Mouse (Mus musculus) mouse embryonic stem cell (cell line): Measurements from ENCODE around the gene Tmem59.

ENCODE experiments used
- in situ Hi-C, 2 experiments: fragments of 300-500 bp; cut with MboI; formaldehyde crosslinking; loops; 1 replicate in 1 of 2; 3 replicates in 1 of 2; pipeline ENCODE4 v1.14.3; 2019 to 2020; ENCODE audit warnings: low sequenced_read_pairs in 2 of 2, low pct_unique_long_range_greater_than_20kb in 1 of 2, mixed read lengths in 1 of 2; ENCODE audit not compliant: unreplicated experiment in 1 of 2

Gene Tmem59

GRCm38 (mm10) chr4:107177506-107177905 lies 693 bp upstream of the Tmem59 start:
- in situ Hi-C loops, result no loop called here

GRCm38 (mm10) chr4:107178830-107179490 lies 761 bp downstream of the Tmem59 start, which contains the start of gene Tceanc2:
Gene Tceanc2 (minus strand): TSS chr4:107179116.
- in situ Hi-C loops, result no loop called here

DNA sequence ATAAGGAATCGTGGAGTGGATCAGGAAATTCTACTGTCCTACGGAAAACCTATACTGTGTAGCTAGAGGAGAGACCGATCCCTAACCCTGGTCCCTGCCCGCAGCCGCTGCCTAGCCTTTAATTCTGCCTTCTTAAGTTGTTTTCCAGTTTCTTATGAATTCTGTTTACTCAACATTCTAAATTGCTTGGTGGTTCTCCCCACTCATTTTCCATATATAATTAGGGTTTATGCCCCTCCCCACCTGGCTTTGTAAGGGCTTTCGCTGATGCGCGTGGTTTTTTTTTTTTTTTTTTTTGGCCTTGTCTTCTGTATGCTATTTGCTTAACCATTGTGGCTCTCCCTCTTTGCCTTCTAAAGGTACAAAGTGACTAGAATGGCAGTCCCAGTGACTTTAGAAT lies 1.4 kb downstream of the Tmem59 start:
- in situ Hi-C loops, result no loop called here

GRCm38 (mm10) chr4:107180746-107181145 lies 2.5 kb downstream of the Tmem59 start:
- in situ Hi-C loops, result no loop called here

- in situ Hi-C loops, result no loop called here
Measured at GRCm38 (mm10) chr4:107181866-107182265, 3.7 kb downstream of the Tmem59 start.

DNA sequence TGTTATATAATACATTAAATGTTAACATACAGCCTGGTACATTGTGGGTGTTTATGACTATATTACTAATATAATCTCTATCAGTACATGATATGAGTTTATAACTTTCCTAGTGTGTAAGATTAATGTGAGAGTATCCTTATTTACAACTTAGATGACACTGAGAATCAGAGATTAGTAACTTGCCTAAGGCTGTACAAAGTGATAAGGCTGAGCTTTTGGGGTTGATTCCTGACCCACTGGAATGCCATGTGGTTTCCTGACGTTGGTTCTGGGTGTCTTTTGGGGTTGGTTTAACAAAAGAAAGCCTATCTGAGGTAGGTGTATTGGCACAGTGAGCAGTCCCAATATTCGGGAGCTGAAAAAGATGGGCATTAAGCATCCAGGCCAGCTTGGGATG lies 4.6 kb downstream of the Tmem59 start:
- in situ Hi-C loops, result no loop called here

DNA sequence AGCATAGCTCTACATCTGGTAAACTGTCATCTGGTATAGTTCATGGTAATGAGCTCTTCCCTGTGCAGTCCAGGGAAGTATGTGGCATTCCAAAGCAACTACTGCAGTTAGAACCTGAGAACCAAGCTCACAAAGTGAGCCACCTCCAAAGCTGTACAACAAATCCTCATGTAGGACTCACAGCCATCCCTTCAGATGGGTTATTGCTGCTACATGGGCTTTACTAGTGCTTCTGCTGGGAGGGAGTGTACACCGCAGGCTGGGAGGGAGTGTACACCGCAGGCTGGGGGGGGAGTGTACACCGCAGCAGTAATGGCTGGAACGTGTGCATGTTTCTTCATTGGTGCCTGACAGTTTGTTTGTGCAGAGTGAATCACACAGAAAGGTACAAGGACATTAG lies 5.0 kb downstream of the Tmem59 start:
- in situ Hi-C loops, result no loop called here

DNA sequence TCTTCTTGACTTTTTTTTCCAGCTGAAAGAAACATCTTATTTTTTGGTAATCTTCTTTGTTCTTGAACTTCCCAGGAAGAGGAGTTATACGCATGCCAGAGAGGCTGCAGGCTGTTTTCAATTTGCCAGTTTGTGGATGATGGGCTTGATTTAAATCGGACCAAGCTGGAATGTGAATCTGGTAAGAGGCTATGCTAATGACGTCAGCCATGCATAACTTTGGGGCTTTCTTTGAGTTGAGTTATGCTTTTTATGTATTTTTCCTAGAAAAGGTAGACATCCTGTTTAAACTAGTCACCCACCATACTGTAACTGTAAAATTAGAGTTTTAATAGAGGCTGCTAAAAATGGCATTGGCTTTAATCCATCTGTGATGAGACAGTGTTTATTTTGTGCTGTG lies 7.5 kb downstream of the Tmem59 start:
- in situ Hi-C loops, result no loop called here

- in situ Hi-C loops, result no loop called here
Measured at GRCm38 (mm10) chr4:107193841-107194240, 15.6 kb downstream of the Tmem59 start.

GRCm38 (mm10) chr4:107196454-107196853 lies 18.3 kb downstream of the Tmem59 start:
- in situ Hi-C loops, result no loop called here

GRCm38 (mm10) chr4:107198072-107198471 lies 19.9 kb downstream of the Tmem59 start:
- in situ Hi-C loops, result no loop called here

GRCm38 (mm10) chr4:107201779-107202178 lies 23.6 kb downstream of the Tmem59 start:
- in situ Hi-C loops, result no loop called here

GRCm38 (mm10) chr4:107203001-107203400 lies 24.8 kb downstream of the Tmem59 start:
- in situ Hi-C loops, result no loop called here

DNA sequence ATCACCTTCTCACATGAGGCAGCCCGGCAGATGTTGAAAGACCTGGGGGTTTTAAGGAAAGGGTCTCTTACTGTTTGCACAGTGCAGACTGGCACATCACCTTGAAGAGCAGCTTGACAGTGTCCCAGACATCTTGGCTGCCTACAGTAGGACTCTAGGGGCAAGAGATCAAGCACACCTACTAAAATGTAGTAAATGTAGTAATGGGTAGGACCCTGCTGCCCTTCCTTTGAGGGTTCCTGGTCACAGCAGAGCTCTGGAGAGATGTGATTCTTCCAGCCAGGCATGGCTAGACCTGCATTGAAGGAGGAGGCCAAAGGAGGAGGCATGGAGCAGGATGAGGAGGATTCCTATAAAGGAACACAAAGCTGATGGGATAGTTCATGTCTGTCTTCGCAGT lies 28.8 kb downstream of the Tmem59 start:
- in situ Hi-C loops, result no loop called here

DNA sequence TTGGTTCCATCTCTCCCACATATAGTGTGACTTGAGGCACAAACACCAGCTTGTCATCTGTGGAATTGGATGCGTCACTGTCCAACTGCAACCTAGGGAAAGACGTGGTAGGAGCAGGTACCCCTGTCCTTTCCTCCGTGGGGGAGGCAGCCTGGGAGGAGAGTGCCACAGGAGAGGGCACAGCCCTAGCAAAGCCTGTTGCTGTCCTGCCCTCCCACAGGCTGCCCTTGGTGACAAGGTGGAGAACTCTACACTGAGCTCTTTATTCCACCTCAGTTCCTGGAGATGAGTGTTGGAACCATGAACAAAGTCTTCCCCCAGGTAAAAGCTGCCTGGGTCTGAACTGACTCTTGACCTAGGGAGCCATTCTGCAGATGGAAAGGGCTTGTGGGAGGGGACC lies 30.7 kb downstream of the Tmem59 start, which contains the start of gene Ldlrad1:
TSS of gene Ldlrad1 (plus strand) at position 301 of the 400 bp plus-strand sequence.
- in situ Hi-C loops, result no loop called here

GRCm38 (mm10) chr4:107210483-107211097 lies 32.4 kb downstream of the Tmem59 start:
- in situ Hi-C loops, result no loop called here

DNA sequence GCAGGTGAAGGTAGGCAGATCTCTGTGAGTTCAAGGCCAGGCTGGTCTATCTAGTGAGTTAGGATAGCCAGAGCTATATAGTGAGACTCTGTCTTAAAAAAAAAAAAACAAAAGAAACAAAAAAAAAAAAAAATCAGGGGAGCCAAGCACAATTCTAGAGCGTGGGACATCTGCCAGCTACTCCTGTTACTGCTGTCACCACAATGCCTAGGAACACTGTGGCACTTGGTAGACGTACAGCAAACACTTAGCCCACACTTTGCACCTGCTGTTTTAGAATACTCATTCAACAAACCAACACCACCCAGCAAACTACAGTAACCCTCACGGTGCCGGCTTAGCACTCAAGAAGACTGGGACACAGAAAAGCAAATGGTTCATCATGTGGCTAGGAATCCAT lies 33.3 kb downstream of the Tmem59 start:
- in situ Hi-C loops, result no loop called here

DNA sequence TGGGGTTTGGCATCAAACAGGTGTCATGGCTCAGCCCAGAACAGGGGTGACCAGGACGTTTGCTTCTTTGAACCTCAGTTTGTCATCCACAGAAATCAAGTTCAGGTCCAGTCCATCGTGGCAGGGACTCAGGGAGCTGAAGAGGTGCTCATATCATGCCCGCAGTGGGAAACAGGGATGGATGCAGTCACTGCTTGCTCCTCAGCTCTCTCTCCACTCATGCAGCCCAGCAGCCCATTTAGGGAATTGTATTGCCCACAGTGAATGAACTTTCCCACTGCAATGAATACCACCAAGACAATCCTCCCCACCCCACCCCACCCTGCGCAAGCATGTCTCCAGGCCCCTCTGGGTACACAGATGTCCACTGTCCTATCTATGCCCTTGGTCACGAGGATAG lies 33.7 kb downstream of the Tmem59 start:
- in situ Hi-C loops, result no loop called here

GRCm38 (mm10) chr4:107213279-107214011 lies 35.2 kb downstream of the Tmem59 start:
- in situ Hi-C loops, result no loop called here

GRCm38 (mm10) chr4:107217574-107217973 lies 39.4 kb downstream of the Tmem59 start:
- in situ Hi-C loops, result no loop called here
